Mouse (Mus musculus): ENCODE data around the gene Prrc2b.

Prrc2b gene

DNA sequence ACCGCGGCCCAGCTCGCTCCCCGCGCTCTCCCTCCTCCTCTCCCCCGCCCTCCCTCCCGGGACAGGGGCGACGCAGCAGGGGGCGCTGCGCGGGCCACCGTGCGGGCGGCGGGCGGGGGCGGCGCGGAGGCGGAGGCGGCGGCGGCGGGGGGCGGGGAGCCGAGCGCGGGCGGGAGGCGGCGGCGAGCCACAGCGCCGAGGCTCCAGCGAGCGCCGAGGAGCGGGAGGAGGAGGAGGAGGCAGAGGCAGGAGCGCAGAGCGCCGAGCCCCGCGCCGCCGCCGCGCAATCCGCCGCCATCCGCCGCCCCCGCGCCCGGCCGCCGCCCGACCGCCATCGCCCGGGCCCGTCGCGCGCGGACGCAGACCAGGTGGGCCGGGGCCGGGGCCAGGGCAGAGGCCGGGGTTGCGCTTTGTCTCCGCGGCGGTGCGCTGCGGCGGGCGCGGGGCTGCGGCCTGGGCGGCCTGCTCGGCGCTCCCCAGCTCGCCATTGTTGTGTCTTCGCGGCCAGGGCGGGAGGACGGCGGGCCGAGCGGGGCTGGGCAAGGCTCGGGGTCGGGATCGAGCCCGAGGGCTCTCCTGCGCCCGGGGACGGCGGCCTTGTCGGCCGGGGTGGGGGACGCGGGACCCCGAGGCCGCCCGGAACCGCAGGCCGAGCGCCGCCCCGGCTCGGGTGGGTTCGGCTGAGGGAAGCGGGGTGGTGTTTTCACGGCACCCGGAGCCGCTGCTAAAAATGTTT lies at the start of gene Prrc2b:
Gene Prrc2b (plus strand): TSS at position 159 of the 736 bp plus-strand sequence.
- DNase-seq (ENCODE audit: low read depth, low spot score) = peak; percentile 68

DNA sequence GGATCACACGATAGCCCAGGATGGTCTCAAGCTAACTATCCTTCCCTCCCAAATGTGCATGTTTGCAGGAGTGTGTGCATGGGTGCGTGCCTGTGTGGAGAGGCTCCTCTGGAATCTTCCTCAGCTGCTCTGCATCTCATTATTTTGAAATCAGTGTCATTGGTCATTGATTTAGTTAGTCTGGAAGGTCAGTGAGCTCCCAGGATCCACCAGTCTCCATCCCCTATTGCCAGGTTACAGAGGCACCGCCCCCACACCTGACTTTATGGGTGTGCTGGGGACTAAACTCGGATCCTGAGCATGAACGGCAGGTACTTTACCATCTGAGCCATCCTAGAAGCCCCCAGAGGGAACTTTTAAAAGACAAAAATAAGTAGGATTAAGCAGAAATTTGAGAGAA lies 47.9 kb upstream of the Prrc2b start:
- DNase-seq (ENCODE audit: low read depth, low spot score) = no peak

DNA sequence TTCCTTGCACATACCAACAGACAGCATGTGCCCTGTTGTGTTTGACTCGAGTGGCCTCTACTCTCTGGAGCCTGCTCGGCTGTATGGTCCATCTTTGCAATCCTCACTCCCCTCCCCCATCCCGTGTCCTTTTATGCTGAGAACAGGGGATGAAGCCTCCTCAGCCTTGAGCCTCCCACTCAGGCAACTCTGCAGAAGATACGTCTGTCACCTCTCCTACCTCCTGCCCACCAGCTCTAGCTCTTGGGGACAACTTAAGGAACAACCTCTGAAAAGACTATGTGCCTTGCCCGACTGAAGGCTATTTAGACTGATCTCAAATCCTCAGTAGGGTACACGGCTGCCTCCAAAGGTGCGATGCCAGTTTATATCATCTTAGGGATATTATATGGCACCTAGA lies 47.3 kb upstream of the Prrc2b start:
- no peak for DNase-seq (ENCODE audit: low read depth, low spot score)

DNA sequence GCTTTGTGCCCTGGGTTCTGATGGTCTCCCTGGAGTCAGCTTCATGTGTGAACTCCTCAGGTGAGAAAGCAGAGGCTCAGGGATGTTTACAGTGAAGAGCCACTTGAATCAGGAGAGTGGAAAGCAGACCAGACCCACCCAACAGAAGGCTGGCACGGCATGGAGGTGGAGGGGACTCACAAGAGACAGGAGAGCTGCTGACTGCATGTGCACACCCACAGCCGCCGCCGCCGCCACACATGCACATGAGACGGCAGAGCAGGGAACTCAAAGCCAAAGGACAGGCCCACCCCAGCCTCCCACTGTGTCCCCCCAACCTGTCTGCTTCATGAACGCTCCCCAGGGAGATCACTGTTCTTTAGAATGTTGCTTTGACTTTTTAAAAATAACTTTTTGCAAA lies 46.8 kb upstream of the Prrc2b start:
- DNase-seq (ENCODE audit: low read depth, low spot score) = no peak

DNA sequence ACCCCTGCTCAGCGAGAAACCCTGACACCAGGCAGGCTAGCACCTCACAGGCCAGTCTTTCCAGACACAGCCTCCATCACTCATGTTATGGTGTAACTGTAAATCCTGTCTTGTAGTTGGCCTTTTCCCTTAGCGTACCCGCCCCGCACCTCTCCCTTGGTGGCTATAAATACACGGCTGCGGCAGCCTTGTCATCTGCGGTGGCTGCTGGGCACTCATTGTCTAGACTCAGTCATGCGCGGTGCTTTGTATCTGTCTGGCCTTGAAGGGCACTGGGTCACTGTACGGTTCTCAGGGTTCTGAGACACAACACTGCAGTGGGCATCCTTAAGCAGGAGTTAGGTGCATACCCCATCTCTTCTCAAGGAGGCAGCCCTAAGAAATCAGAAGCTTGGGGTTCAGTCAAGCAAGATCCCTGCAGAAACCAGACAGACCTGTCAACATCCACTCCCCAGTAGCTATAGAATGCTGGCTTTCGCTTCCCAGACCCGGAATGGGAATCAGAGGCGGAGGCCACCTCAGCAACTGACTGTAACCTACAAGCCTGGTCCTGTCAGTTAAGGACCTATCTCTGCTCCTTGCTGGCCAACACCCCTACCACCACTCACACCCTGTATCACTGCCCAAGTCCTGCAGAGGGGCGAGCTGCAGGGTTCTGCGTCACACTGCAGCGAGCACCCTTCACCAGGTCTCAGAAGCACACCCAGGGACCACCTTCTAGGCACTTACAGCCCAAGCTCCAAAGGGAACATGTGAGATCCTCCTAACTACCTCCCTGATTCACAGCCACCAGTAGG lies 45.6 kb upstream of the Prrc2b start:
- DNase-seq (ENCODE audit: low read depth, low spot score) = no peak

DNA sequence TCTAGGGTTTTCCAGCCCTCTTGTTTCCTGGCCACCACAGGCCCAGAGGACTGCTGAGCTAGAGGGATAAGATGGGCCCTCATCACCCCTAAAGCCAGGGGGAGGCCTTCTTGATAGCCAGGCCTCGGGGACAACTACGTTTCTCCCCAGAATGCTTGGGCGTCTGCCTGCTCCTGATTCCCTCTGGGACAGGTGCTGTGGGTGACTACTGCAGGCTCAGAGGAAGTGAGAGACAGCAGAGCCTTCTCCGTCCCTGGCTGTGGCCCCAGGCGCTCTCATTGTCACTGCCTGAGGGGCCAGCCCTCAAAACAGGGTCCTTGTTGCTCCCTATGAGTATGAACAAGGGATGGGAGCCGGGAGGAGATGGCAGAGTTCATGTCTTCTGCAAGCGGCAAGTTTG lies 45.0 kb upstream of the Prrc2b start:
- DNase-seq (ENCODE audit: low read depth, low spot score) = no peak

DNA sequence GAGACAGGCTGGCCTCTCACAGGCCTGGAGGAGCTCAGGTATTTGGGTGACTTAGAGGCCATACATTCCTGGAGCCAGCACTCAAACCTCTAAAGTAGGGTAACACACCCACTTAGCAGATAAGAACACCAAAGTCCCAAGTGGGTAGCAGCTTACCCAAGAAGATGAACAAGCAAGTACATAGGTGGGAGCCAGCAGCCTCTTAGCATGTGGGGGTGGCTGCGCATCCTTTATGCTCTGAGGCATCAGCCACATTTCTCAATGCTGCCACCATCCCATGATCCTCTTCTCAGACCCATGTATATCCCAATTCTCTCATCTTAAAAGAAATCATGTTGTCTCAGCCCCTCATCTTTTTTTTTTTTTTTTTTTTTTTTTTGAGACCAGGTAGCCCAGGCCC lies 39.6 kb upstream of the Prrc2b start:
- no peak for DNase-seq (ENCODE audit: low read depth, low spot score)

DNA sequence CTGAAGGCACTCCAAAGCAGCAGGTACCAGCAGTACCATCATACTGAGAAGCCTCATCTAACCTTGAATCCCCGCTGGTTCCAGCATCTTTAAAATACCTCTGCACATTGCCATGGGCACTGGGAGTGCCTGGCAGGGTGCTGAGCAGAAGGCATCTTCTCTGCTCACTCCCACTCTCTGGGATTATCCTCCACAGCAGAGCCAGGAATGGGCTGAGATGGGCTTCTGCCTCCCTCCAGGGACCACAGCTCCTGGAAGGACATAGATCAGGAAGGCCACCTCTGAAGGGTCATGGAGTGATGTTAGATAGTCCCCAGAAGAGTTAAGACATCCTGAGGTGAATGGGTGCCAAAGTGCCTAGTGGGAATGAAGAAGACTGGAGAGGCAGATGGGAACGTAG lies 38.3 kb upstream of the Prrc2b start:
- no peak for DNase-seq (ENCODE audit: low read depth, low spot score)

DNA sequence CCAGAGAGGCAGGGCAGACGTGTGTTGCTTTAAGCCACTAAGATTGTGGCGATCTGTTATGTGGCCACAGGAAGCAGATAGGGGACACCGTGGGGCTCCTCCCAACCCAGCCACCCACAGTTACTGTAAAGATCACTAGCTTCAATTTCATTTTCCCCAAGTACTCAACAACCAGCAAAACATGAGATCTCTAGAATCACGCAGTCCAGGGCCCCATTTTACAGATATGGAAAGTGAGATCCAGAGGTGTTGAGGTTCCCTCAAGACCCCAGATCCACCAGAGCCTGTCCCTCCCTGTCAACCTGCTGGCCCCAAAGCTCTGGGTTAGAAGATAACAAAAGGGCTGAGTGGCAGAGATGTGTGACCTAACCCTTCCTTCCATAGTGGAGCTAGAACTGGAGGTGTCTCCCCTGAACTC lies 35.0 kb upstream of the Prrc2b start:
- no peak for DNase-seq (ENCODE audit: low read depth, low spot score)

DNA sequence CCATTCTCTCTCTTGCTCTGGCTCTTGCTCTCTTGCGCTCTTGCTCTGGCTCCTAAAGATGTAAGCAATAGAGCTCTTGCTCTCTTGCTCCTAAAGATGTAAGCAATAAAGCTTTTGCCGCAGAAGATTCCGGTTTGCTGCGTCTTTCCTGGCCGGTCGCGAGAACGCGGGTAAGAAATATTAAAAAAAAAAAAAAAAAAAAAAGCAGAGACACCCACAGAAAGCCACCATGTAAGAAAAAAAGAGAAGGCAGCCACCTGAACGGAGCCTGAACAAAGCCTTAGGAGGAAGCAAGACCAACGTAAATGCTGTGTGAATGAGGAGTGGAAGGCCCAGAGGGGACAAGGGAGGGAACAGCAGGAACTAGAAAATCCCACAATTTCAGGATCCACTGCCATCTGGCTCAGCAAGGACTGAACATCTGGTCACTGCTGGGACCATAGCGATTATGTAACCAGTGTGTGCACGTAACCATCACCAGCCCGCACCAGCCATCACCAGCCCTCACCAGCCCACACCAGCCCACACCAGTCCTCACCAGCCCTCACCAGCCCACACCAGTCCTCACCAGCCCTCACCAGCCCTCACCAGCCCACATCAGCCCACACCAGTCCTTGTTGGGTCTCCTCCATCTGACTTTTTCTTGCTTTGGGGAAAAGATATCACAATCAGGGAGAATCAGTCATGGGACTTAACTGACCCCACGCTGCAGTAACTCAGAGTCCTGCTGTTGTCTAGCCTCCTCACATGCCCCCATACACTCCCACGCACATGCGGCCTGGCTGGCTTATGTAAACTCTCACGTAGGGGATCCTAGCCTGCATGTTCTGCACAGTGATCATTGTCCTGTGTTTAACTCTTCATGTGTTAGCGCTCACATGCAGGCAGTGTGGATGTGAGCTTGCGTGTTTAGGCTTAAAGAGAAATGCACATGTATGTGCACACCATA lies 30.8 kb upstream of the Prrc2b start:
- no peak for DNase-seq (ENCODE audit: low read depth, low spot score)

DNA sequence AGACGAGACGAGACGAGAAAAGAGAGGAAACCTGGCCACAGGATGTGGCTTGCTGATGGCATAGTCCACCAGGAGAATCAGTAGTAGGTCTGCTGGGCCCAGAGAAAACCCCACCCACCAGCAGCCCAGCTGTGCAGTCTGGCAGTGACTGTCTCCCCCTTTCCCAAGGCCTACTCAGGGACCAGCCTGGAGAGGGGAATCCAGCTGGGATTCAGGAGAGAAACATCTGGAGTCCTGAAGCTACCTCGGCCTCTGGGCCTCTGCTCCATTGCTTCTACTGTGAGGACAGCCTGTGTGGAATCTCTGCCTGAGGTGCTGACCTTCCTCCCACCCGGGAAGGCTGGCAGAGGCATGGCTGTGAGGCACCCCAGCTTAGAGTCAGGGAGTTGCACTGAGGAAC lies 29.7 kb upstream of the Prrc2b start:
- no peak for DNase-seq (ENCODE audit: low read depth, low spot score)

DNA sequence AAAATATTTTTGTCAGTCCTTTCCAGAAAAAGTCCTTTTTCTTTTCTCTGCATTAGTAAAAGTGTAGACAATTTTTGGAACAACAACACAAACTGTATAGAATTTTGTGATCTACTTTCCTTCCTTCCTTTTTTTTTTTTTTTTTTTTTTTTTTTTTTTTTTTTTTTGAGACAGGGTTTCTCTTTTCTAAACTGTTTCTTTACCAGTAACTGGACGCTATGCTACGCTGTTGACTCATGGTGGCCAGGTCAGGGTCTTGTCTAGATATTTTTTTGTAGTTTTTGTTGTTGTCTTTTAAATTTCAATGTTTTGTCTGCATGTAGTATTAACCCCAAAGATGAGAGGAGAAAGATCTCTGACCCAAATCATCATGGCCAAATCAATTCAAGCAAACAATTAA lies 29.1 kb upstream of the Prrc2b start:
- no peak for DNase-seq (ENCODE audit: low read depth, low spot score)

DNA sequence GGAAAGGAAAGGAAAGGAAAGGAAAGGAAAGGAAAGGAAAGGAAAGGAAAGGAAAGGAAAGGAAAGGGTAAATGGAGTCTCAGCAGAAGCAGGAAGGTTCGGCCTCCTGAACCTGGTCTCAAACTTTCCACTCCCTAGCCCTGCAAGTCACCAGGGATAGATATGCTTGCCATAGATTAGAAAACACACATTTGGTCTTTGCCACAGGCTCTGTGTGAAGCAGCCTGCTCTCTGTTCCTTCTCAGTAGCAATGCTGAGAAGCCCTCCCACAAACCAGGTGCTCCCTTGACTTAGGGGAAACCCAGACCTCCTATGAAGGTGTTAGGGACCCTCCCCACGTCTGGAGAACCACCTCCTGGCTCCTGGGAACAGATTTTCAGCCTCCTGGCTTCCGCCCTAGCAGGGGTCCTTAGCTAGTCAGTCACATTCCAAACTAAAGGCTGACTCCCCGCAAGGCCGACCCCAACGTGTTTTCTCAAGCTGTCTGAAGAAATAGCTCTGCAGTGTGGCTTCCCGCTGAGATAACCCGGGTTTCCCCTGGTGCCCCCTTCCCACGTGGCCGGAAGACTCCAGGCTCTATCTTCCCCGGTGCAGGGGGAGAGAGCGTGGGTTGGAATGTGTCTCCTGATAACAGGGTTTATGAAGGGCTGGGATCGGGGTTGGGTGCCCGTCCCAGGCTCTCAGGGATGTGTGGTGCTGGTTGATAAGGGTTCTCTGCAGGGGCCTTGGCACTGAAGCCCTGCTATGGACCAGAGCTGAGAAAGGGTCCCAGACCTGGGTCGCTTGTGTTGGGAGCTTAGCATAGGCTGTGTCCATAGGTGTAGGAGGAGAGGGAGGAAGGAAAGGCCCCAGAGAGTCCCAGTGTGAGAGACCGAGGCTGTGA lies 23.0 kb upstream of the Prrc2b start:
- no peak for DNase-seq (ENCODE audit: low read depth, low spot score)

DNA sequence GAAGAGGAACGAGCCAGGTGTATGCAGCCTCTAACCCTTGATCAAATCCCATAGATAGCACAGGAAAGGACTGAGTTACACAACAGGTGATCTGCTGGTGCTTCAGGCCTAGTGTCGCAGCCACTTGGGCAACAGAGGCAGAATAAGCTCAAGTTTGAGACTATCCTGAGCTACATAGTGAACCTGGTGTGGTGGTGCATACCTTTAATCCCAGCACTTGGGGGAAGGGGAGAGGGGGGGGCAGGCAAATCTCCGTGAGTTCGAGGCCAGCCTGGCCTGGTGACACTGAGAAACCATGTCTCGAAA lies 22.4 kb upstream of the Prrc2b start:
- no peak for DNase-seq (ENCODE audit: low read depth, low spot score)

DNA sequence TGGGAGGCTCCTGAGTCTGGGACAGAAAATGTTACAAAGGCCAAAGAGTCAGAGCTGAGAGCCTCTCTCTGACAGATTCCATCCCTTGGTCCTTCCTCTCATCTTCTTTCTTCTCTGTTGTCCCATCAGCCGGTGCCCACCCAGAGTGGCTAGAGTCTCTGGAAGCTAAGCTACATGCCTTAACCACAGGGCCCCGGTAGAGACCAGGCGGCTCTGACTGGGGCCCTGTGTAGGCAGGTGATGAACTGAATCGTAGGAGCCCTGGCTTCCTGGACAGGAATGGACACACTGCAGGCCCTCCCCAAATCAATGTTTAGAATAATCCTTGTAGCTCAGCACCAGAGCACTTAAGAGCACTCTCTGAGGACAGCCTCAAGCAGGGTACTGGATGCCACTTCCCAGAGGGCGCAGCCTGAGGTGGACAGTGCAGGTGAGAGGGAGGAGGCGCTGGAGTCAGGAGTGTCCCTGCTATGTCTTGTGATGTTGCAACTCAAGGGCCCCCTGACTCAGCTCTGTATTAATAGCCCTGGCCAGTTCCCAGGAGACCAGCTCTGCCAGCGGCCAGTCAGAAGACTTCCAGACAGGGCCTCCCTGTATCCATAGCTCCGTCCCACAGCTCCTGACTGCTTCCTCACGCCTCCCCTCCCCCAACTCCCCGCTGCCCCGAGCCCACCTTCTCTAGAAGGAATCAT lies 21.4 kb upstream of the Prrc2b start:
- DNase-seq (ENCODE audit: low read depth, low spot score) = no peak

DNA sequence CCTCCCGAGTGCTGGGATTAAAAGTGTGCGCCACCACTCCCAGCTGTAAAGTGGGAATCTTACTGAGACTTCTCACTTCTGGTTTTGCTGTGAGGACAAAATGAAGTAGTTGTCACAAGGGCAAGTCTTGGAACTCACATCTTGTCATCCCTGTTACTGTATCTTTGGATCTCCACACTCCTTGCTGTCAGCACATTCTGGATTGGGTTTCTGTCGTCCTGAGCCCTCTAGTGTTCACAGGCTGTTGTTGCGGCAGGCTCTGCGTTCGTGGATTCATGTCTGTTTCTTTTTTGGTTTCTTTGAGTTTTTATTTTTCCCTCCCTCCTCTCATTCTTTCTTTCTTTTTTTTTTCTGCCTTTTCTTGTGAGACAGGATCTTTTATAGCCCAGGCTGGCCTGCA lies 20.4 kb upstream of the Prrc2b start:
- no peak for DNase-seq (ENCODE audit: low read depth, low spot score)

DNA sequence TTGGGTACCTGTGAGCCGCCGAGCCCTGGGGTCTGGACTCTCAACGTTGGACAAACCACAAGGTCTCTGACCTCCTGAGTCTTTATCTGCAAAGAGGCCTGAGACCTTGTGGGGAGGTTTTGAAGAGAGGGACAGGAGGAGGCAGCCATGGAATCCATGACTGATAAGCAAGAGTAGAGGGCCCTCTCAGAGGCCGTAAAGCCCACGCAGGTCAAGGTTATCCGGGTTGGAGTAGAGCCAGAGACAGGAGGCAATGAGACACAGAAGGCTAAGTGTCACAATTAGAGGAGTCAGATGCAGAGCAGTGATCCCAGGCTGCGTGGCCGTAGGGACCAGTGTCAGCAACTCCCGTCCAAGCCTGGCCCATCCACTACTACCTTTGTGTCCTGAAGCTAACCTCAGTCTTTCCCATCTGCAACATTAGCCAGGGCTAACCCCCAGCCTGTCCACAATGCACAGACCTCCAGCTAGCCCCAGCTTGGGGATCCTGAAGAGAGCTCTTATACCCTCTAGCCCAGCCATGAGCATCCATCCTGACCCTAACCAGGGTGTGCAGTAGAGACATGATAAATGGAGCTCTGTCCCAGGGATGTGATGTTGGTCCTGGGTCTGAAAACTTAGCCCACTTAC lies 19.6 kb upstream of the Prrc2b start:
- no peak for DNase-seq (ENCODE audit: low read depth, low spot score)

DNA sequence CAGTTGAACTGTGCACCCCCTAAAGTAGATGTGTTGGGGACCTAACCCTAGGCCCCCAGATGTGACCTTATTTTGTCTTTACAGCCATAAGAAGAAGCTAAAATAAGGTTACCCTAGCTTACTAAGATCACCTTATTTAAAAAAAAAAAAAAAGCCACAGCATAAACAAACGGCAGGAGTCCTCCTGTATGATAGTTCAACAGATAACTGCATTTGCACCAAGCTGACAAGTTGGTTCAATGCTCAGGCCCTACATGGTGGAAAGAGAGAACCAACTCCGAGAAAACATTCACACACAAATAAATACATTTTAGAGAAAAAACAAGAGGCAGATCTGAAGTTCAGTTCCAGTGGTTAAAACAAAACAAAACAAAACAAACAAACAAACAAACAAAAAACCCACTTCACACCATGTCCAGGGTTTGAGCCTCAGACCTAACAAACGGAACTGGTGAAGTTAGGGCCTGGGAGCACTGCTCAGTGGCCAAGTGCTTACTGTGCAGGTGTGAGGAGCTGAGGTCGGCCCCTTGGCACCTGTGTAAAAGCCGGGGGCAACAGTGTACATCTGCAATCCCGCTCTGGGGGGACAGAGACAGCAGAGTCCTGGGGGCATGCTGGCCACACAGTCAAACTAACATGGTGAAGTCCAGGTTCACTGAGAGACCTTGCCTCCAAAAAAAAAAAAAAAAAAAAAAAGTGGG lies 18.9 kb upstream of the Prrc2b start:
- no peak for DNase-seq (ENCODE audit: low read depth, low spot score)

DNA sequence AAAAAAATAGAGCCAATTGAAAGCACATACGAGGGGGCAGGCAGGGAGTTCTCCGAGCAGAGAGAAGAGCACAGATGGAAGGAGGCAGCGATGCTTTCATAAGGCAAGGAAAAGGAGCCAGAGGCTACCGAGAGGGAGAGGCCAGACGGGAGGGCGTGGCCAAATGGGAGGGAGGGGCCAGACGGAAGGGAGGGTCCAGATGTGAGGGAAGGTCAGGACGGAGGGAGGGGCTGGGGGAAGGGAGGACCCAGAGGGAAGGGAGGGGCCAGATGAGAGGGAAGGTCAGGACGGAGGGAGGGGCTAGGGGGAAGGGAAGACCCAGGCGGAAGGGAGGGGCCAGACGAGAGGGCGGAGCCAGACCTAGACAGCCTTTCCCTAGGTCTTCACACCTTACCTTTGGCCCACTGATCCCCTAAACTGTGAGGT lies 18.3 kb upstream of the Prrc2b start:
- DNase-seq (ENCODE audit: low read depth, low spot score) = peak; percentile 74

DNA sequence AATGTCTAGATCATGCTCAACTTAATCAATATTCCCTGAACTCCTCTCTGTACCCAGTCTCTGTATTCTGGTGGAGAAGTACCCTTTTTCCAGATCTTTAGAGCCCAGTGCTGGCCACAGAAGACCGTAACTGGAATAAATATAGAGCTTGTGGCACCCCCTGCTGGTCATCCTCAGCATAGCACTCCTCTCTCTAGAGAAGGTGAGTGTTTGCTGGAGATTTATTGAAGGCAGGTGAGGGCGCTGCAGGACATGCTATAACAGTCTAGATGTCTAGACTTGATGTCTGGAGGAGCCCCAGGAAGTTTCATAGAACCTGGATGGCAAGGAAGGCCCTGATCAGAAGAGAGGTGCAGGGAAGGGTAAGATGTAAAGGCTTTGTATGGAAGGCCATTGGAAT lies 16.8 kb upstream of the Prrc2b start:
- peak; percentile 80 for DNase-seq (ENCODE audit: low read depth, low spot score)

All from retina, postnatal 7 days (tissue).